Mouse (Mus musculus) heart, adult 9 months (tissue): ENCODE data around the gene Hoxa2.

Source experiments
- DNase-seq, 2 experiments: peaks; one replicate each; pipeline ENCODE4 v3.0.0; 2022; ENCODE audit warnings: low spot score in 2 of 2

Gene Hoxa2

GRCm38 (mm10) chr6:52164626-52165440 lies at the start of gene Hoxa2:
Gene Hoxa2 (minus strand): TSS chr6:52164831.
- DNase-seq: no peak

- DNase-seq: no peak
Measured at GRCm38 (mm10) chr6:52214271-52214670, 49.6 kb upstream of the Hoxa2 start.

- DNase-seq: no peak
Measured at GRCm38 (mm10) chr6:52213119-52213986, 48.7 kb upstream of the Hoxa2 start, which contains the start of the genes Hoxa3 and Gm28308. Gene Hoxa3 (minus strand): TSS chr6:52213336. Gene Gm28308 (minus strand): TSS chr6:52213339.

- no peak for DNase-seq
Measured at GRCm38 (mm10) chr6:52212556-52213118, 48.0 kb upstream of the Hoxa2 start.

GRCm38 (mm10) chr6:52211961-52212360 lies 47.3 kb upstream of the Hoxa2 start:
- DNase-seq: no peak

- DNase-seq: peak; percentile 33 to 58
Measured at GRCm38 (mm10) chr6:52211170-52211935, 46.7 kb upstream of the Hoxa2 start.

- no peak for DNase-seq
Measured at GRCm38 (mm10) chr6:52209685-52210046, 45.0 kb upstream of the Hoxa2 start.

- DNase-seq: no peak
Measured at GRCm38 (mm10) chr6:52208868-52209684, 44.4 kb upstream of the Hoxa2 start.

- DNase-seq: no peak
Measured at GRCm38 (mm10) chr6:52208072-52208867, 43.6 kb upstream of the Hoxa2 start, which contains the start of gene Hoxa6. Gene Hoxa6 (minus strand): TSS chr6:52208722.

- no peak for DNase-seq
Measured at GRCm38 (mm10) chr6:52207684-52207976, 43.0 kb upstream of the Hoxa2 start.

GRCm38 (mm10) chr6:52206882-52207683 lies 42.5 kb upstream of the Hoxa2 start:
- DNase-seq: no peak

- DNase-seq: no peak
Measured at GRCm38 (mm10) chr6:52205638-52206621, 41.3 kb upstream of the Hoxa2 start.

GRCm38 (mm10) chr6:52205221-52205620 lies 40.6 kb upstream of the Hoxa2 start:
- DNase-seq: no peak

GRCm38 (mm10) chr6:52204050-52204752 lies 39.6 kb upstream of the Hoxa2 start, which contains the start of gene Hoxa5:
Gene Hoxa5 (minus strand): TSS chr6:52204587.
- DNase-seq: peak; percentile 50 to 66

GRCm38 (mm10) chr6:52203371-52204049 lies 38.9 kb upstream of the Hoxa2 start:
- no peak for DNase-seq

GRCm38 (mm10) chr6:52203121-52203370 lies 38.4 kb upstream of the Hoxa2 start:
- DNase-seq: no peak
